Mouse (Mus musculus): ENCODE results near the gene Angptl4.

- no peak for TF ChIP-seq TAL1 (IDR thresholded peaks at IDR 0.05; ENCODE audit: low read length)
- no peak for TF ChIP-seq GATA1 (IDR thresholded peaks at IDR 0.05; ENCODE audit: low read length)
Observed at GRCm38 (mm10) chr17:33799277-33799676, 17.6 kb upstream of the Angptl4 start.

Data from erythroblast, embryonic 14.5 days (primary cell).